Mouse (Mus musculus) thymus, postnatal 14 days (tissue): ENCODE results near the gene Stk38l.
"Not testable (repeated sequence)": the region's sequence is repeated elsewhere in the genome, so short reads cannot be mapped to it uniquely, and the experiment has no call there.

Source experiments
- DNase-seq: peaks from one replicate; pipeline ENCODE4 v3.0.0; 2021

The Stk38l gene

DNA sequence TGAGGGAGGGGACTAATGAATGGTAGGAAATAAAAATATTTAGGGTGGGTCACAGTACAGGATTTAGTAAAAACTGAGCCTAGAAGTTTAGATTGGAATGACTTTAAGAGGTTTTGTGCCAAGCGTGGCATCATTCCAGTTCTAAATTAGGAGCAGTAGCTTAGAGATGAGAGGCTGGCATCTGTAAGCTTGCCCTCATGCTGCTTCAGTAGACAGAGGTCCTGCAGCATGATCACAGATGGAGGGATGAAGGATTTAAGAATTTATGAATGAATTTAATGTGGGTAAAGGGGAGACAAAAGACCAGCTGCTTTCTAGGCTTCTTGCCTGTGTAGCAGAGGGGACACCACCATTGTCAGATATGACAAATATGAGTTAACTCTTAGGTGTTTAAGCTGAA is 14.1 kb downstream of the Stk38l start:
- no peak for DNase-seq

DNA sequence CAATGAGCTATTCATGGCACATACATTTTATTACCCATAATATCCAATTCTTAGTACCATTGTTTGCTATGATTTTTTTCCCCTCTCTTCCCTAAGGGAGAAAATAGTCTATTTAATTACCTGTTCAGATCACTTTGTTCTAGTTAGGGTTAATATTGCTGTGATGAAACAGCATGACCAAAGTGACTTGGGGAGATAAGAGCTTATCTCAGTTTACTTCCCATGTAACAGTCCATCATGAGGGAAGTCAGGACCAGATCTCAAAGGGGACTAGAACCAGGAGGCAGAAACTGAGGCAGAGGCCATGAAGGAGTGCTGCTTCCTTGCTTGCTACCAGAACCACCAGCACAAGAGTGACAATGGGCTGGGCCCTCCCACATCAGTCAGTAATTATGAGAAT is 15.9 kb downstream of the Stk38l start:
- DNase-seq = no peak

DNA sequence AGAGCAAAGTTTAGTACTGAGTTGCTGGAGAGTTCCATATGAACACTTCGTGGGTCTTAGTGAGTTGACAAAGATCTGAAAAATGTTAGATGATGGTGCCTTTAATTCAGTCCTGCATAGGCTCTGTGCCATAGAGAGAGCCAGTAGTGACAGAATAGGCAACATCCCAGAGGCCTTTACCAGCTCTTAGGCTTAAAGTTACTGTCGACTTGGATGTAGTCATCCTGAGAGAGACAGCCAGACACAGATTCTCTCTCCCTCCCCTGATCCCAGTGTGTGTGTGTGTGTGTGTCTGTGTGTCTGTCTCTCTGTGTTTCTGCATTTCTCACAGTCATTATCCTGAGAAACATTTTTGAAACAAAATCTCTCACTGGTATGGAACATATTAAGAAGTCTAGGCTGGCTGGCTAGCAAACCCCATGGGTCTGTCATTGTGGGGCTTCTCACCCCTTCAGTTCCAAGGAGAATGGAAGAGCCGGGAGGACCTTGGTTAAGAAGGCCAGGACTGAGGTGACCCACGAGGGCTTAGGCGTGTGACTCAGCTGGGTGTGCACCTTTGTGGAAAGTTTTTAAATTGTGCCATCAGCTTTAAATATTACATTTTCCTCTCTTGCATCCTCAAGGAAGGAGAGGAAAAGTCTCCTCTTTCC is 17.3 kb downstream of the Stk38l start:
- no peak for DNase-seq

DNA sequence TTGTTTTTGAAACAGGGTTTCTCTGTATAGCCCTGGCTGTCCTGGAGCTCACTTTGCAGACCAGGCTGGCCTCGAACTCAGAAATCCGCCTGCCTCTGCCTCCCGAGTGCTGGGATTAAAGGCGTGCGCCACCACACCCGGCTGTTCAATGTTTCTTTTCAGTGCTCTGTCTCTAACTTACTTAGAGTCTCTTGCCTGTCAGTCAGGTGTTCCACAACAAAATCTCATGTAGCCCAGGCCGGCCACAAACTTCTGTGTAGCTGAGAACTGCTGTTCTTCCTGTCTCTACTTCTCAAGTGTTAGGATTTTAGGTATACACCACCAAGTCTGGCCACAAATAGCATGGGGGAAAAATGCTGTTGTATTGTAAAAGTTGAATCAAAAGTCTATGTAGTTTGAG is 19.5 kb downstream of the Stk38l start:
- DNase-seq = peak; percentile 14

DNA sequence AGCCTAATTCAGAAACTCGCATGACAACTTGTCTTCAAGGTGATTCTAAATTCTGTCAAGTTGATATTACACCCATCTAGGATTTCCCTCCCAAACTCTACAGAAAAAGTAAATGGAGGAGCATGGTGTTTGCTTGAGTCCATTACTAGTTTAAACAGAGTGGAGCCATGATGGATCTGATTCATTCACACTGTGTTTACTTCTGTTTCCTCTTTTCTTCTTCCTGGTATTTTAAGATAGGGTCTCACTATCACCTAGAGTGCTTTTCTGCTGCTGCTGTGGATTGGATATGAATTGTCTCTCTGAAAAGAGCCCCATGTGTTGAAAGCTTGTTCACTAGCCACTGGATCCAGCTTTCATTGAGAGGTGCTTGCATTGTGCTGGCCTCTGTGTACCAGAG is 20.4 kb downstream of the Stk38l start:
- no peak for DNase-seq

DNA sequence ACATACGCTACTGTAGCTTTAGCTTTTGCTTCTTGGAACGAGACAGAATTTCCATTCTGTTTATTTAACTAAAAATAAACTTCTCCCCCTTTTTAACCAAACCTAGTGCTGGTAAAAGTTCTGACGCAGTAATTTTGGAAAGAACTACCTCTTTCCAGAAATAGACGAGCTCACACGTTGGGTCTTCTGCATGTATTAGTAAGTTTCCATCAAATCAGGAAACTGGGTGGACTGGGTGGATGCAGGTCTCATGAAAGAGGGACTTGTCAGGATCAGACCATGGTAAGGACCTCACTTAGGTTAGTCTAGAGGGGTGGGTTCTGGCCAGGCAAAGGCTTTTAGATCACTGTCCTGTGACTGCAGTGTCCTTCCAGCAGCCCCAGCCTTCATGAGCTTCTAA is 21.8 kb downstream of the Stk38l start:
- no peak for DNase-seq

DNA sequence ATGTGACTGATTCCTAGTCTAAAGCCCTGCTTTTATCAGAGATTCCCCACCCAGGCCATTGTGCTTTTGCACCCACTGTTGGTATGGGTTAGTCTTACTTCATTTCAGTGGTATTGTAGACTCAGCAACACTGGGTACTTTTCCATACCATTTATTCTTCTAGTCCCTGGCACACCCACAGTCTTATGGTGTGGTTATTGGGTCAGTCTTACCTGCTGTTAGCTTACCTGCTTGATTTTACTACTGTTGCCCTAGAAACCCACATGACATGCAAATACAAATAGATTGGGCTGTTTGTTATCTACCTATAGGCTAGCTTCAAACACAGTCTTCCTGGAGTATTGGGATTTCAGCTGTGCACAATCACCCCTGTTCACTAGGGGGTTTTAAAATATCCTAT is 22.3 kb downstream of the Stk38l start:
- DNase-seq = no peak

DNA sequence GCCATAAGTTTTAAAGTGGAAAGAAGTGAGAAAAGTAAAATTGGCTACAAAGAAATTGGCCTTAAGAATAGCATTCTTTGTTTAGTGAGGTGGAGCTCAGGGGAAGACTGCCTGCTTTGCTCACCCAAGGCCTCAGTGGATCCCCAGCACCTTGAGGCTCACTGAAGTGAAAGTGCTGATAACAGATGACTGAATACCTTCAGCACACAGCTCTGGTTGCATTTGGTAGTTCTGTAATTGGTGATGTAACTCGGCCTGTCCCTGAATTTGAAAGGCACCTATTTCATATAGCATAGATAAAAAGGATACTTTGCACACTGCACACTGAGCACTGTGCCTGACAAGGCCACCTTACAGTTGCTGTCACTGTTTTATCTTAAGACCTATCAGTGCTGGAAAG is 23.5 kb downstream of the Stk38l start:
- DNase-seq = no peak

DNA sequence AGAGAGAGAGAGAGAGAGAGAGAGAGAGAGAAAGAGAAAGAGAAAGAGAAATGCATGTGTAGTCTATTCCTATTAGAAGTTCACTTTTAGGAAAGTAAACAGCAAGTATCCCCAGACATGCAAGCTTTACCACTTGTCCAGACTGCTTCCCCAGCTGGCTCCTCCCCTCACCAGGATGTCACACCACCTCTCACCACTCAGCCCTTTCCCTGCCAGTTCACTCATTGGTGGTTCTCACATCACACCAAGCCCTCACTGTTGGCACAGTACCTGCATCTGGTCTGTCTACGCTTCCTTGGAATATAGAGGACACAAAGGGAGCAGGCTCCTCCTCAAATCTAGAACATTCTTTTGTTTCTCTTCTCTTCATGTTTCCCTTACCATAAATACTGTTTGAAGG is 26.9 kb downstream of the Stk38l start:
- no peak for DNase-seq

DNA sequence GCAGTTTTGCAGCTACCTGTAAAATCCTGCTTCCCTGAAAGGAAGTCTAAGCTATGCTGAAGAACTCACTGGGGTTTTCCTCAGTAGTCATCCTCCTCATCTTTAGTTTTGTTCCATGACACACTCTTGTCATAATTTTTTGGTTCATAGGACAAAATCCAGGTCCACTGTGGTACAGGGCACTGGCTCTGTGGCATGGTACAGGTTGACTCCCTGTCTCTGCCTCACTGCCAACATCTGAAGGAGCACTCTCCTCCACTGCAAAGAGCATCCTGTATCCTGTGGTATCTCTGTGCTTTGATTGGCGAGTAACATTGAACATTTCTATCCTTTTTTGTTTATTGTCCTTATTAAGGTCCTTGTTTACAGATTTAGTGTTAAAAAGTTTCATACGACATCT is 27.4 kb downstream of the Stk38l start:
- no peak for DNase-seq

DNA sequence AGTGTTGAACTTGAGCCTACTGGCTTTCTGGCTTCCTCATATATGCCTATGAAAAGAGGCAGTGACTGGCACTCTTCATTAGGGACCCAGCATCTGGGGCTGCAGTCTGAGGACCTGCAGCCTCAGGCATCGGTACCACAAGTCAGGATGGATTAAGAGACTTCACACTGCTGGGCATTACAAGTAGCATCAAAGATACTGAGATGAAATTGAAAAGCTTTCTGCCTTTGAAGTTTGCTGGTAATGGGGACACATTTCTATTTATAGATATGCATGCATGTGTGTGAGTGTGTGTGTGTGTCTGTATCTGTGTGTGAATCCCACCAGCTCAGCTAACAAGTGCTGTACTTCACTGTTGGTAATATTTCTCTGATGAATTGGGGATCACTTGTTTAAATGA is 27.8 kb downstream of the Stk38l start:
- DNase-seq = no peak

DNA sequence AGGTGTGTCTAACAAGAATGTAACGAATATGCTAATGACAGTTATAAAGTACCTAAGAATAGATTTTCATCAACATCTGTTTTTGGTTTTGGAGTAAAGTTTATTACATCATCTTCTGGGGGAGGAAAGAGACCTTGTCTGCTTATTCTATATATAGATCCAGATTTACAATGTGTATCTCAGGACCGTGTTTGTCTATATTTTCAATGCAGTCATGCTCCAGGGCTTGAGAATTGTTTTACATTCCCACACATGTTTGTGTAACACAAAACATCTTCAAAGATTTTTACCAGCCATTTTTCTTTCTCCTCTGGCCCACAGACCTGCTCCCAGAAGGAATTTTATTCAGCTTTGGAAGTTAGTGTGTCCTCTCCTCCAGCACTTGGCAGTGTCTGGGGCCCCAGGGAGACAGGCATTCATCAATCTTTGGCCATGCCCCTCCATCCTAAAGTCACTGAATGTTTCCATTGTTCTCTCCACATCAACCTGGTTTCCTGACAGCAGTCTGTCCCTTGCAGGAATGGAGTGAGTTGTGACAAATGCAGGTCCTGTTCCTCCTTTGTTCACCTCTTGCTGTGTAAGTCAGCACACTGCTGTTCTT is 28.9 kb downstream of the Stk38l start:
- no peak for DNase-seq

DNA sequence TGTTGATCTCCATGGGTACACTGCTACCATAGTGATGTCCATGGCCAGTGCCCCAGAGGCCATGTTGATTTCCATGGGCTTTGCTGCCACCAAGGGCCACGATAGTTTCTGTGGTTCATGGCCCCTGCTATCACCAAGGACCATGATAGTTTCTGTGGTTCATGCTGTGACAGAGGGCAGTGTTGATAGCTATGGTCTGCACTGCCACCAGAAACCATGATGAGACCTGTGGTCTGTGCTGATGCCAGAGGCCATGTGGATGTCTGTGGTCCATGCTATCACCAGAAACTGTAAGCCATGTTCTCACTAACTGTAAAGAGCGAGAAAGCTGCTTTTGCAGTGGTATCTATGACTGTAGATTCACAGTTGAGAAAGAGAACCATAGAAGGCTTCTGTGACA is 30.3 kb downstream of the Stk38l start:
- DNase-seq = no peak

DNA sequence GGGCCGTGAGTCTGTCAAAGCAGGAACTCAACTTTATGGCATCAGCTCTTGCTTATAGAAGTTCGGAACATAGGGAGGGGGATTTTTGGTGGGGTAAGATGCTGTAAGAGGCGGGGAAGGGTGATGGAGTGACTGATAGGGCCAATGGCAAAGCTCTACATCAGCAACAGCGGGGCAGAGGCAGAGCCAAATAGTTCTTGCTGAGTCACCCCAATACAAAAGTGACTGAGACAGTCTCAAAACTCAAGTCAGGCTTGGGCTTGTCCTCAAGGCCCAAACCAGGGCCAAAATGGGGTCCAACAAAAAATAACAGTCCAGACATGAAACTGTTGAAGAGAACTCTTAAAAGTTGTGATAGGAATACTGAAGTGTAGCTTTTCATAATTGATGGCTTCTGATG is 30.9 kb downstream of the Stk38l start:
- no peak for DNase-seq

DNA sequence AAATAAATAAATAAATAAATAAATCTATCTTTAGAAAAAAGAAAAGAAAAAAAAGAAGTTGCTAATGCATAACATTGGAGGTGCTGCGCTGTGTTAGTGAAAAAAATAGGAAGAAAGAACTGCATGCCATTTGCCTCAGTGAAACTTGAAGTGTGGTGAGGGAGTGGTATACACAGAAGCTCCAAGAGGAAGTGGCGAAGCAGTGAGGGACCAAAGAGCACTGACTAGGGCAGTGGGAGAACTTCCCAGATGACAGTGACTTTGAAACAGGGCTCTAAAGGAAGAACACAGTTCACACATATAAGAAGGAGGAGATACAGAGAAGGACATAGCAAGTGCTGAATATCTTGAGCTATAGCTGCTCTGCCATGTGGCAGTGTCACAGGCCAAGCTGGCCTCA is 34.2 kb downstream of the Stk38l start:
- DNase-seq = no peak

DNA sequence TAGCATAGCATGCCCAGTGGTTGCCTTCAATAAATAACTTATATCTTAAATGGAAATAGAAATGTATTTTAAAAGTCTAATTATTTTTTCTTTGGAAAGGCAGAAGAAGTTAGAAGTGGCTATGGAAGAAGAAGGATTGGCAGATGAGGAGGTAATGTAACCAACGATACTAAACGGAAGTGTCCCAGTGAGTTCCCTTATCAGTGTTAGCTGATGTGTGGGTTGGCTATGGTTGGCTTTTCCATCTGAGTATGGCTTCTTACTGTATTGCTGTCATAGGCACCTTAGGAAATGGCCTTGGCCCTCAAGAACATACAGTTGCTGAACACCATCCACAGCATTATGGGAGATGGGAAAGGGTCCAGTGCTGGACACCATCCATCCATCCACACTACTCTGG is 35.2 kb downstream of the Stk38l start:
- DNase-seq = no peak

DNA sequence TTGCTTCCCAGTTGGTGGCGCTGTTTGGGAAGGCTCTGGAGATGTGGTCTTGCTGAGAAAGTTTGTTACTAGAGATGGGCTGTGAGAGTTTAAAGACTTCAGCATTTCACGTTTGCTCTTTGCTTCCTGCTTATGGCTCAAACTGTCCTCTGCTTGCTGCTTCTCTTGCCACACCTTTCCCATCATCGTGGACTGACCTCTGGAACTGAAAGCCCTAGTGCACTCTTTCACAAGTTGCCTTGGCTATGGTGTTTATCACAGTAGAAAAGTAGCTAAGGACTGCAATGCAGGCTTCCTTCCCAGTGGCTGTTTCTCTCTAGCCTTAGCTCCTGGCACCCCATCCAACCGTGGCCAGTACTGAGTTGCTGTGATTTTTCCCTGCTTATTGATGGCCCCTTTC is 35.9 kb downstream of the Stk38l start:
- DNase-seq = no peak

DNA sequence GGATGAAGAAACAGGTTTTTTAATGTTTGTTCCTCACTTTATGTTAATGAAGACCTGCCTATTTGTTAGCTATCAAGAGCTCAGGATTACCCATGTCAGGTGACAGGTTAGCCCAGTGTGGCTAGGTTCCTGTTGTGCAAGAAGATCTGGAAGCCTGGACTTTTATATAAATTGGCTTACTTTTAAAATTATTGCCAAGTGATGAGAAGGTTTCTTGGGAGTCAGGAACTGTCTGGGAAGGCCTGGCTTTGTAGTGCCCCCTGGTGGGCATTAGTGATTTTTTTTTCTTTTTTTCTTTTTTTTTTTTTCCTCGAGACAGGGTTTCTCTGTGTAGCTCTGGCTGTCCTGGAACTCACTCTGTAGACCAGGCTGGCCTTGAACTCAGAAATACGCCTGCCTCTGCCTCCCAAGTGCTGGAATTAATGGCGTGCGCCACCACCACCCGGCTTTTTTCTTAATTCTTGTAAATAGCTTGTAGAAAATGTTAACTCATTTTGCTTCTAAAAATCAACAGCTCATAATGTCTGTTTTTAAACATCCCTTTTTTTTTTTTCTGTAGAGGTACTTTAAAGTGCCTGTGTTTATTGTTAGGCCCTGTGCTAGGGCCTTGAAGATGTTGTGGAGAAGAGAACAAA is 37.6 kb downstream of the Stk38l start:
- no peak for DNase-seq

DNA sequence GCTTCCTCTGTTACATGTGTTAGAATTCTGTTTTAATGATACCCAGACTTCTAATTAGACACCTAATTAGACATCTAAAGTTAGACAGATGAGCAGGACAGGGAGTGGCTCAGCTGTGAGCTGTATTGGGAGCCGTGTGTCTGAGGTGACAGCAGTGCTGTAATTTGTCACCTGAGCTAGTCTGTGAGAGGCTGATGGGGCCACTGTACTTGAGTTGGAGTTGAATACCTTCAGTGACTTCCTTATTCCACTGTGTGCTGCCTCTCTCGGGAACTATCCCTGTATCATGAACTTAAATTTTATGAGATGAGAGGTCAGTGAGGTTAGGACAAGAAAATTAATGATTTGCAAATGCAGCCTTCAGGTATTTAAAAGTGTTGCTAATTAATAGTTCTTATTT is 39.8 kb downstream of the Stk38l start:
- DNase-seq = no peak

DNA sequence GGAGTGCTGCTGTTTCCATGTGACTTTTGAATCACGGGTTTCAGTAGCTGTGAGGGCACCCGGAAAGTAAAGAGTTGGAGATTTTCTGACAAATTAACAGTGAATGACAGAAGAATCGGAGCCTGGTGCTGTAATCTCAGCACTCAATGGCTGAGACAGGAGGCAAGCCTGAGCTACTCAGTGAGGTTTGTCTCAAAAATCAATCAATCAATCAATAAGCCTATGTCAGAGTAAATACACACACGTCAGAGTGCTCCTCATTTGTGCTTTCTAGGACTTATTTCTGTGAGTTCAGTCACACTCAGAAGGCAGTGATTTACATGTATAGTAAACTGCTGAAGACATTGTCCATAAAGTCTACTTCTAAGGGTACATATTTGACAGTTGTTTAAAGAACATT is 40.5 kb downstream of the Stk38l start:
- no peak for DNase-seq

DNA sequence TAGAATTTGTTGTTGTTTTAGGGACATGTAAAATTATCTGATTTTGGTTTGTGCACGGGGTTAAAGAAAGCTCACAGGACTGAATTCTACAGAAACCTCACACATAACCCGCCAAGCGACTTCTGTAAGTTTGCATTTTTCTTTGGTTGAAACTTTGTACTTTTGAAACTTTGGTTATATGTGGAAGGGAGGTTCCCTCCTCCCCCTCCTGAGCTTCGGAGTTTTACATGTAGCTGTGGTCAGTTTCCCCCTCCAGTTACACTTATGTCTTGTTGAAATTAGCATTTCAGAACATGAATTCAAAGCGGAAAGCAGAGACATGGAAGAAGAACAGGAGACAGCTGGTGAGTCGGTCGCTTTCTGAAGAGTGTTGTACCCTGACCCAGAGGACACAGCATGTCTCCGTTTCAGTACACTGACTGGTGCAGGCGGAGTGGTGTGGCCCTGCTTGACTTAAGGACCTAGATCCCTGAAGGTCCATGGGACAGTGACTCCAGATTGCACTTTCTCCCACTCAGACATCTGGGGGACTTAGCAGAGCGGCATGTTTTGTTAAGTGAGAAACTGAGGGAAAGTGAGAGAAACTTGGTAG is 44.1 kb downstream of the Stk38l start:
- no peak for DNase-seq

DNA sequence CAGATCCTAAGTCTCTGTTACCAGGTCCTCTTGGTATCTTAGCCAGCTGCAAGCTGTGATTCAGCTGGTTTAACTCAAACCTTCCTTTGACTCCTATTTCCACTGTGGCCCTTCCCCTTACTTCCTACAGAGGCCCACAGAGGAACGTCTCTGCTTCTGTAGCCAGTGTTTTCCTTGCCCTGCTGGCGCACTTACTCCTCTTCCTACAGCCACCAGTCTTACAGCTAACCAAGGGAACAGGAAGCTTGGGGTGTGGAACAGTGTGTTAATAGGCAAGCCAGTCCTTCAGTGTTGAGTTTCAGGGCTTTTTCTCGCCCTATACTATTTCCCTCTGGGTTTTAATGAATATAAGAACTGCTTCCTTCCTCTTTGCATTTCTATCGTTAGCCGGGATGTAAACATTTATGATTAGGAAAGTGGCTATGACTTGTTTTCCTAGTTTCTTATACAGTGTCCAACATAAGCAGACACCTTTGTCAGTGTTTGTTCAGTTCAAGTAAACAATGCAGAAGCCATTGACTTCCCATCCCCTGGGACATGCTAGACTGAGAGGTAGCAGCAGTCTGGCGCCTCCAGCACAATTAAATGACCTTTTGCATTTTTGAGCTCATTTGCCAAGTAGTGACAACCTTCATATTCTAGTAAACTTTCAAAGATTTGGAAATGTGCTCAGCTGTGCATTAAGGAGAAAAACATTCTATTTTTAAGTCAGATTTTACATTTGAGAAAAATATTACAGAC is 45.4 kb downstream of the Stk38l start:
- no peak for DNase-seq

DNA sequence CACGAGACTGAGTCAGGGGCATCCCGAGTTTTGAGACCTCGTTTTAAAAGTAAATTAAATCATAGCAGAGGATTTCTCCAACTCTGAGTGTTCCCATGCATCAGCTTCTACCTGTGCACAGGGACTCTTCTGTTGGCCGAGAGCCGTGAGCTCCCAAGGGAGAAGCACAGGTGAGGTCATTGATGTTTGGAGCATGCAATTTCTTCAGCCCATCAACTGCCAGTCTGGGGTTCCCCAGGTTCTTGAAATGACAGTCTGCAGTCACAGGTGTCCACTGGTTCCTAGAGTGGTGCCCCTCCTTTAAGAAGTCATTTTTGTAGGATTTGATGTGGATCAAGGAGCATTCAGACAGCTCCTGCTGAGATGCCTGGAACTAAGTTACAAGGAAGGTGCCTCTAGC is 46.0 kb downstream of the Stk38l start:
- DNase-seq = no peak

DNA sequence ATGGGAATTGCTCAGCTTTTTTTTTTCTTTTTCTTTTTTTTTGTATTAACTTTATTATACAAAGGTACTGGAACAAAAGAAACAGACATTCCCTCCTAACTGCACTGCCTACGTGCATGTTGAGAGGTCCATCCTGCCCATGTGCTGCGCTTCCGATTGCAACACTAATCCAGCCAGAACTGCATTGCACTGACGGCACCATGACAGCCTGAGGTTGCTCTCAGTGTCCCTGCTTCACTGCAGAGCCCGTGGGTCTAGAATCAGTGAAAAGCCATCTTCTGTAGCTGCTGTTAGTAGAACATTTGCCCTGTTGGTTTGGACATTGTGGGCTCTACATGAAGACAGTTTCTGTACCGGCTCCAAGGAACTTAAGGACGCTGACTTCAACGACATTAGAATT is 51.1 kb downstream of the Stk38l start:
- DNase-seq = not testable (repeated sequence)
